Mouse (Mus musculus) lung, adult 2 months (tissue): ENCODE data around the gene Kcnq5. TPM values are rescaled to one million over a fixed set of nuclear protein-coding genes. Genes with fewer than 3 reads are reported as not detected.

Experiments
- DNase-seq: peaks from one replicate; pipeline ENCODE4 v3.0.0; 2022
- H3K4me1 ChIP-seq: fragments of 200-500 bp; 2 replicates; pipeline ENCODE4 v1.6.1; 2011; ENCODE audit warnings: low read length; ENCODE audit not compliant: control insufficient read depth, insufficient read depth
- H3K4me3 ChIP-seq: fragments of 200-500 bp; replicated peaks from 2 replicates; pipeline ENCODE3; 2011; ENCODE audit warnings: low read depth, mild to moderate bottlenecking, control low read depth, low read length; ENCODE audit errors: extremely low read depth
- CTCF ChIP-seq: fragments of 200-500 bp; IDR thresholded peaks from 2 replicates; pipeline ENCODE4 v1.5.1; 2011; ENCODE audit warnings: mild to moderate bottlenecking, low read length, control low read depth; ENCODE audit not compliant: insufficient read depth
- POLR2A ChIP-seq: fragments of 200-500 bp; IDR thresholded peaks from 2 replicates; pipeline ENCODE4 v1.6.1; 2011; ENCODE audit warnings: low read depth, mild to moderate bottlenecking, control low read depth, low read length, borderline replicate concordance; ENCODE audit errors: extremely low read depth
- WGBS: fragments of 180-500 bp; shearing (Covaris S2); methylation state at CpG from one replicate; pipeline ENCODE4 v1.1.7; 2018; 5-methylcytosine and 5-hydroxymethylcytosine counted together
- polyA plus RNA-seq: library from polyadenylated mRNA; depleted of rRNA; stranded (reverse); fragments of >200 nt; gene quantifications from 2 replicates; pipeline ENCODE4 v1.2.3, GENCODE M21; 2012

The Kcnq5 gene
- polyA plus RNA-seq, 1 experiment, result 2.5 TPM

DNA sequence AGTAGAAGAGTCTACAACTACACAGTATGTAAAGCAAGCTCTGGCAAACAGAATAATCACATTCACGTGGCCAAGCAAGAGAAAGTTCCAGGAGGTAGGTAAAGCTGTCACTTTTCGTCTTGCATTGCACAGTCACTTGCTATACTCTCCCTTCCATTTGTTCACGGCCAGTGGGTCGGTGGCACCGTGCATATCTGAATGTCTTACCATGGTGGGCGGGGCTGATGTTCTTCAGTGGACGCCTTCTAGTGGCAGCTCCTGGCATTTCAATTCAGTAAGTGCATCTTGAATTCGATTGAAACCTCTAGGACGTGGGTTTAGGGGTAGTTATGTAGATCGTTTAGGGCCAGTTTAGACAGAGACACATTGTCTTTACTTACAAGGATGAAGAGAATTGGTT lies 439.7 kb downstream of the Kcnq5 start:
- Histone ChIP-seq H3K4me3 (no peak overlapping the region), H3K4me1 (no peaks in the 10 kb centered on the region)
- no peak for TF ChIP-seq CTCF
- TF ChIP-seq POLR2A, result no peak
- WGBS, result 80% methylated on average over 10 of the region's 10 CpGs
- no peak for DNase-seq

DNA sequence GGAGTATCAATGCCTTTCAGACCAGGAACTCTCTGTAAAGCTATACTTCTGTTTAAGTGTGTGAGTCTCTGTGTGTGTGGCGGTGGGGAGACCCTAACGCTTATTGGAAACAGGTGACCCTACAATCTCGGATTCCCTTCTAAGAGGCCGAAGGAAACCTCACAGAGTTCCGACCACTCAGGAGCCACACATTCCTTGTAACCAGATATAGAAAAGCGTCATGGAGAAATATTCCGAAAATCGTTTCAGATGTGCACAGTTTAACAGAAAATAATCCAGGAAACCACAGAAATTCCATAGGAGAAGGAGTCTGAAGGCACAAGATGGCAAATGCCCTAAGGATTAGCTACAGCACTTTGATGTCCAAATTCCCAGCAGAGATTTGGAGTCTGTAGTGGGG lies 440.3 kb downstream of the Kcnq5 start:
- no peaks in the 10 kb centered on the region for H3K4me1 ChIP-seq
- WGBS, result 88% methylated on average over 8 of the region's 8 CpGs
- H3K4me3 ChIP-seq, result no peak overlapping the region
- DNase-seq, result no peak
- TF ChIP-seq CTCF (no peak), POLR2A (no peak)

DNA sequence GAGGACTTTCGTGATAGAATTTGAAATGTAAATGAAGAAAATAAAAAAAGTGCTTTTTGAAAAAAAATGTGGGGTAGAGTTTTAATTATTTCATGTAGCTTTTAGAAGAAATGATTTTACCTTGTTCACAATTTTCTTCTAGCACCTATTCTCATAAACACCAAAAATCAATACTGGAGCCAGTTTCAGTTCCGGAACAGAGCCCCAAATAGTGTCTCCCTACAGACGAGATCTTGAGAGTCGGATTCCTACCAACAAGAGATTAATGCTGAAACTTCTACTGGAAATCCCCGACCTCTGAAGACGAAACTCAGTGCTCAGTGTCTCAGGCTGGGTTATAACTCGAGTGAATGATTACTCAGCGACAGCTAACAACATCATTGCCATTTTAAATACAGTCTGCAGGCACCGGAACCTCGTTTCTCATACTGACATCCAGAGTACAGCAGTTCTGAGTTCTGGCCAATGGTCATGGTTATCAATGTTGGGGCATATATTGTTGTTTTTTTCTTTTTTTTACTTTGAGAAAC lies 441.6 kb downstream of the Kcnq5 start:
- no peak for TF ChIP-seq POLR2A
- TF ChIP-seq CTCF, result no peak
- 75% methylated on average over 10 of the region's 10 CpGs for WGBS

DNA sequence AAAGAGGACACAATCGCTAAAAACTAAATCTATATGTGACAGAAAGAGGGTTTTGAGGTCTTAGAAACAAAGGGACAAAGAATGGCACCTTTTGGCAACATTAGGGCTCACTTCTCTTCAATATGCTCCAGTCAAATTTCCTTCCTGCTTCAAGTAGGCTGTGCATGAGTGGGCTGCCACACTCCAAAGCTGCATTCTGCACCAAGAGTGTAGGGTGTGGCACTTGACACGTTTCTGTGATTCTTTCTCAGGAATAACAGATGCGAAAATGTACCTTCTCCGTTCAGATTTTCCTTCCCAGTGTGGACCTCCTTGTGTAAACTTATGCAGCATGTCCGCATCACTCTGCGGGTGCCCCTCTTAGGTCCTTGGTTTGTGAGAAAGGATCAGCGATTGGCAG lies 455.1 kb downstream of the Kcnq5 start:
- DNase-seq, result no peak
- H3K4me3 ChIP-seq, result no peak overlapping the region
- TF ChIP-seq POLR2A, result no peak
- no peak for TF ChIP-seq CTCF
- no peaks in the 10 kb centered on the region for H3K4me1 ChIP-seq
- WGBS, result 66% methylated on average over 7 of the region's 7 CpGs

More for the DNA sequence above, 441.6 kb downstream of the Kcnq5 start:
- H3K4me3 ChIP-seq, result no peak overlapping the region
- no peak for DNase-seq
- H3K4me1 ChIP-seq, result no peaks in the 10 kb centered on the region

DNA sequence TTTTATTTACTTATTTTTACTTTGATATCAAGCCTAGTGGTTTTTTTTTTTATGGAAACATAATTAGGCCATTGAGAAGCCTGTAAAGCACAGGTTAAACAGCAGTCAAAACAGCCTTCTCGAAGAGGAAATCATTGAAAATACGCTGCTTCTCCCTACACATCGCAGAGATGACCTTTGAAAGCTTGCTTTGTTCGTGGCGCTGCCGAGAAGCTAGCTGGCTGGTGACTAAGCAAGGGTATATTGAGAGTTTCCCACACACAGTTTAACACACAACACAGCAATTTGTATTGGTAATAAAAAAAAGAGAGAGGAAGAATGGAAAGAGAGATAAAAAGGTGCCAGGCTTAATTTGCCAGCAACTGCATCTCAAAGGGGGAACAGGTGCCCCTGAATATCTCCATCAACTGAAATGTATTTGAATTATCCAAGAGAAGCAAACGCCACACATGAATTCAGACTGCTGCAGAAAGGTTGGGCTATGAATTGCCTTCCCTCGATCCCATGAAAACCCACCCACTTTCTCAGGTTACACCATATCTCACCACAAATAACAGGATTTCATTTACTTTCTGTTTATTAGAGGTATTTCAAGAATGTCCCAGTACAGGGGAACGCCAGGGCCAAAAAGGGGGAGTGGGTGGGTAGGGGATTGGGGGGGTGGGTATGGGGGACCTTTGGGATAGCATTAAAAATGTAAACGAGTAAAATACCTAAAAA lies 461.8 kb downstream of the Kcnq5 start:
- Histone ChIP-seq H3K4me3 (no peak overlapping the region), H3K4me1 (no peaks in the 10 kb centered on the region)
- DNase-seq, result no peak
- WGBS, result 22% methylated on average over 10 of the region's 10 CpGs
- TF ChIP-seq CTCF (no peak), POLR2A (no peak)

DNA sequence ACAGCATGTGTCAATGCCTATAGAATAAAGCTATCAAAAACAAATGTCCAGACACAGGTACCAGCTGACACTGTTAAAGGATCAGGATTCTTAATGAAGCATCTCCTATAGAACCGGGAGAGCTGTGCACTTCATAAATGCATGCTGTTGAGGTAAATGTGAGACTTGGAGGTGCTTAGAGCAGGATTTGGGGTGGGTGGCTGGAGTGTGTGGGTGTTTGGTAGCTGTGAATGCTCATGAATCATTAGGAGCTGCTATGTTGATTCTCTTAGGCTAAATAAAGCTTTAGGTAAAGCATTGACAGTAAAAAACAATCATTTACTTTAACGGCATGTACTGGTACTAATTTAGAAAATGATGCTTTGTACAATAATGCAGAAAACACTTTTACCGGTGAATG lies 465.4 kb downstream of the Kcnq5 start:
- Histone ChIP-seq H3K4me3 (no peak overlapping the region), H3K4me1 (no peaks in the 10 kb centered on the region)
- DNase-seq, result no peak
- no peak for TF ChIP-seq CTCF
- TF ChIP-seq POLR2A, result no peak
- 93% methylated on average over 3 of the region's 3 CpGs for WGBS

DNA sequence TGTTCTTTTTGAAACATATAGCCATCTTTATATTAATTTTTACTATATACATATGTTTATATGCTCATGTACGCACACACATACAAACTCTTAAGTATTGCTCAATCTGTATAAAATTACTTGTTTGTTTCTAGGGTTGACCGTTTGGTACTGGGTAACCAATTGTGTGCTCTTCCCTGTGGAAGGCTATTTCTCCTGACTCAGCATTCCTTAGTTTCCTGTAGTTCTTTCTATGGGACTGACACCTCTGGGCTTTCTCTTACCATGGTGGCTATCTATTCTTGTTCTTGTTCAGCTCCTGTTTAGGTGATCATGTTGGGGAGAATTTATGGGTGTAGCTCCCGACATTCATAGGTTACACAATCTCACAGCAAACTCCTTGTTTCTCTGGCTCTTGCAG lies 473.1 kb downstream of the Kcnq5 start:
- H3K4me3 ChIP-seq, result no peak overlapping the region
- WGBS, result 84% methylated on average over 3 of the region's 3 CpGs
- no peak for DNase-seq
- no peaks in the 10 kb centered on the region for H3K4me1 ChIP-seq
- TF ChIP-seq POLR2A (no peak), CTCF (no peak)

DNA sequence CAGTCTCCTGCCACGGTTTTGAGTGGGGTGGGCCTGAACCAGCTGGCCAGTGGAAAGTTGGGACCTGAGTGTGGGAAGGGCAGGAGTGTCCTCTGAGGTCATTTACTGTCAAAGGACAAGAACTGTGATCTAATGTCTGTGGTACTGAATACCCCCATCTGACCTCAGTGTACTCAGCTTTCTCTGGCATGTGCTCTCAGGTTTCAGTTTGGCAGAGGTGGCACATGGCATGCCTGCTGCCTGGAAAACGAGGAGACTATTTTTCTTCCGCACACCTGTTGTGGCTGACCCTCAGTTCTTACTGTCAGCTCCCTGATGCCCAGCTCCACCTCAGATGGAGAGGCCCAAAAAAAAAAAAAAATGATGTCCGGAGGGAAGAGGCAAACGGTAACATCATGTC lies 475.5 kb downstream of the Kcnq5 start:
- Histone ChIP-seq H3K4me1 (no peaks in the 10 kb centered on the region), H3K4me3 (no peak overlapping the region)
- DNase-seq, result no peak
- TF ChIP-seq CTCF, result no peak
- TF ChIP-seq POLR2A, result no peak
- WGBS, result 50% methylated on average over 5 of the region's 5 CpGs

DNA sequence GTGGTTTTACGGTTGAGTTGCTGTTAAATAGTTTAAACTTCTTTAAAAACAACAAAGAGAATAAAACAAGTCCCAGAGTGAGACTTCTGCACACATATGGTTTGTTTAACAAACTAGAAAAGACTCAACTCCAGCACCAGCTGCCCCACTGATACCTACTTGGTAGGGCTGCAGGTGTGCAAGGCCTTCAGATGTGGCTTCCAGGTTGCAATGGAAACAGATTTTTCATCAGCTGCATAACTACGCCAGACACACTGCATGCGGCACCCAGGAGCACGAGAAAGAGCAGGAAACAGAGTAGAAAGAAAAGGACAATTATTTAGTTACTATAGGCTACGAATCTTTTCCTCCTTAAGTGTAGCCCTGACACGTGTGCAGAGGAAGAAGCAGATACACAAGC lies 492.4 kb downstream of the Kcnq5 start:
- no peak for DNase-seq
- Histone ChIP-seq H3K4me1 (no peaks in the 10 kb centered on the region), H3K4me3 (no peak overlapping the region)
- TF ChIP-seq POLR2A, result no peak
- TF ChIP-seq CTCF, result no peak
- 71% methylated on average over 6 of the region's 6 CpGs for WGBS

DNA sequence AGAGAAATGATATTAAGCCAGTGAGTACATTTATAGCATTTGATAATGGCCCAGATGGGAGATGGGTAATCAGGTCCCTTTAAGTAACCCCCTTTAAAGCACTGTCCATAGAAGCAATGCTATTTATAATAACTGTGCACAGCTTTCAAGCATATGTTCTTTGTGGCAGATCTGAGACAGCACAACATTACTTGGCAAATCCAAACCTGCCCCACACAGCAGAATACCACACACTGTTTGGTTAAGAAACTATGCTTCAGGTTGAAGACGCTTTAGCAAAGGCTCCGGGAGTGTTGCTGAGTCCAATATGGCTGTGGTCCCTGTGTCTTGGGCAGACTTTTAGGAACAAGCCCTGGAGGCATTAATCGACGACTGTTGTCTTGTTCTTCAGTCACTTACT lies 495.3 kb downstream of the Kcnq5 start:
- no peak for TF ChIP-seq POLR2A
- no peak for TF ChIP-seq CTCF
- H3K4me1 ChIP-seq, result no peaks in the 10 kb centered on the region
- no peak for DNase-seq
- WGBS, result 89% methylated on average over 4 of the region's 4 CpGs
- H3K4me3 ChIP-seq, result no peak overlapping the region
